Mouse (Mus musculus): ENCODE results near the gene Cyp2d26. TPM values are rescaled to one million over a fixed set of nuclear protein-coding genes. Genes with fewer than 3 reads are reported as not detected.

Gene Cyp2d26
- total RNA-seq, 4 experiments from 2014 or later, result 0.52 to 0.54 TPM; not detected in 2

GRCm38 (mm10) chr15:82763631-82764420 is 30.3 kb downstream of the Cyp2d26 start, which contains the start of gene Cyp2d40:
TSS of gene Cyp2d40 (minus strand) at chr15:82764183.
- no peak for DNase-seq

DNA sequence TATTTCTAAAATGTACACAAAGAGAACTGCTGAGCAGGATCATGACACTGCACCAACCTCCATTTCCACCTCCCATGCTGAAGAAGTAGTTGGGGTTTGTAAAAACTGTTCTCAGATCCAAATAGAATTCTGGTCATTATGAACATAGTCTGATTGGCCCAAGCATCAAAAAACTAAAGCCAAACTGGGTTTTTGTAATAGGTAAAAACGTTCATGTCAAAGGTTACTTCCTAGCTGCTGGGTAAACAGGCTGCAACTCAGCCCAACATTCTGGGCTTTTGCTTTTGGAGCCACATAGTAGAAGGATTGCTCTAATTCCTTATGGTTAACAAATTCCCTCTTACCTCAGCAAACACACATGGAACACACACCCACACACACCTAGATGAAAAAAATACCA is 46.0 kb downstream of the Cyp2d26 start:
- no peak for DNase-seq

DNA sequence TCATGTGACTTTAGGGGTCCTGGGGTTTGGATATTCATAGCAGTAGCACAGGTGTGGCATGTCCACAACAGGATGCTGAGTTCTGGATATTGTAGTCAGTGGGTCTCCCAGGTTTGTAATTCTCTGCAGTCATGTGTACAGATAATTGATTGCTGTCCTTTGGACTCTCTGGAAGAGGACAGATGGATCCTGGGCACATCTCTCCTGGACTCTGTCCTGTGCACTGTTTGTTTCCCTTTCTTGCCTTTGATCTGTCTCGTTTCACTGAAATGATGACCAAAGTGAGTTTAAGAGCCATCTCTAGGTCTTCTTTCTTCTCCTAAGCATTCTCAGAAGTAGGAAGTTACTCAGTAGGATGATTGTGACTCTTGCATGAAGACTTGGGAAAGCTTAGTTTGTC is 46.6 kb downstream of the Cyp2d26 start:
- no peak for DNase-seq

Small RNAs within 50 kb of the gene (microRNA-seq; reads per million reads assigned to microRNA genes)
- gene Gm27618, result 0 reads per million in 2 experiments

Other genes starting within 250 kb of the Cyp2d26 start
- not detected for gene Cyp2d12, start 239.2 kb downstream of the Cyp2d26 start, total RNA-seq (2022)
- not detected for gene Cyp2d34, start 173.3 kb downstream of the Cyp2d26 start, total RNA-seq (2022)
- not detected for gene Cyp2d40, start 30.1 kb downstream of the Cyp2d26 start, total RNA-seq (2022)
- 100 to 1,000 TPM; 102 to 109 (median 106) TPM for gene Tcf20, start 193.6 kb upstream of the Cyp2d26 start, total RNA-seq (2022)
- gene Nfam1, start 239.0 kb upstream of the Cyp2d26 start, total RNA-seq (2022), result 1 to 10 TPM; 2.5 to 4.6 (median 3.8) TPM

Measured in adrenal gland, adult 8-10 months (tissue).